16 mouse cellular contexts compared by ENCODE assay signal in genomic region chrX:104707935-104708334, GRCm38 (mm10).
"Had no signal": no experiment of that assay in that cellular context is flagged by ENCODE, and none has a peak within 500 bp of the region (broad histone marks: within the 10 kb centered on the region; RNA-seq: fewer than 3 reads in every experiment).

No protein-coding gene starts in this region.

- H3K4me2 ChIP-seq: neural tube, embryonic 13.5 days; neural tube, embryonic 15.5 days; stomach, embryonic 15.5 days had no signal

- H3K36me3 ChIP-seq: neural tube, embryonic 13.5 days; neural tube, embryonic 15.5 days; stomach, embryonic 15.5 days had no signal

- H3K9ac ChIP-seq: neural tube, embryonic 13.5 days; neural tube, embryonic 15.5 days; stomach, embryonic 15.5 days had no signal

- H3K27me3 ChIP-seq: neural tube, embryonic 13.5 days; stomach, embryonic 15.5 days had no signal

- H3K4me1 ChIP-seq: neural tube, embryonic 13.5 days; neural tube, embryonic 15.5 days; stomach, embryonic 15.5 days had no signal

- H3K9me3 ChIP-seq: neural tube, embryonic 13.5 days; neural tube, embryonic 15.5 days; stomach, embryonic 15.5 days had no signal

- DNase-seq: retina, postnatal 1 day; right cerebral cortex, adult 18-20 months; right cerebral cortex, postnatal 14 days; right cerebral cortex, postnatal 25 days; right cerebral cortex, postnatal 4 days; spleen, adult 18-20 months; thymus, adult 18-20 months; thymus, adult 2 months; thymus, postnatal 14 days; thymus, postnatal 25 days; thymus, postnatal 36 days; thymus, postnatal 4 days had no signal

- H3K27ac ChIP-seq: neural tube, embryonic 13.5 days; neural tube, embryonic 15.5 days; stomach, embryonic 15.5 days; stomach, postnatal 0 days had no signal

- H3K4me3 ChIP-seq: neural tube, embryonic 13.5 days; neural tube, embryonic 15.5 days; stomach, embryonic 15.5 days had no signal
